Mouse (Mus musculus) embryo, embryonic 10 days (tissue): ENCODE results near the gene Armc10.
"Not testable (repeated sequence)": the region's sequence is repeated elsewhere in the genome, so short reads cannot be mapped to it uniquely, and the experiment has no call there.

ENCODE experiments used
- DNase-seq: peaks from one replicate; pipeline ENCODE4 v3.0.0-alpha.2; 2015; ENCODE audit warnings: low spot score

Gene Armc10

GRCm38 (mm10) chr5:21667191-21668137, 21.9 kb downstream of the Armc10 start:
- DNase-seq, result no peak

- no peak for DNase-seq
These were observed 23.7 kb downstream of the Armc10 start for GRCm38 (mm10) chr5:21669307-21669706.

- peak; percentile 47 for DNase-seq
These were observed 27.4 kb downstream of the Armc10 start for GRCm38 (mm10) chr5:21672812-21673635.

- DNase-seq, result no peak
These were observed 28.1 kb downstream of the Armc10 start for GRCm38 (mm10) chr5:21673742-21674141.

GRCm38 (mm10) chr5:21675019-21675418, 29.4 kb downstream of the Armc10 start:
- DNase-seq, result no peak

GRCm38 (mm10) chr5:21675494-21675893, 29.9 kb downstream of the Armc10 start:
- DNase-seq, result no peak

- DNase-seq, result no peak
These were observed 32.3 kb downstream of the Armc10 start for GRCm38 (mm10) chr5:21677939-21678338.

GRCm38 (mm10) chr5:21678363-21678762, 32.8 kb downstream of the Armc10 start:
- DNase-seq, result no peak

GRCm38 (mm10) chr5:21680029-21680428, 34.4 kb downstream of the Armc10 start:
- no peak for DNase-seq

- no peak for DNase-seq
These were observed 35.3 kb downstream of the Armc10 start for GRCm38 (mm10) chr5:21680940-21681339.

- DNase-seq, result no peak
These were observed 38.2 kb downstream of the Armc10 start for GRCm38 (mm10) chr5:21683811-21684210.

- DNase-seq, result no peak
These were observed 39.4 kb downstream of the Armc10 start for GRCm38 (mm10) chr5:21685001-21685400.

GRCm38 (mm10) chr5:21687042-21687441, 41.4 kb downstream of the Armc10 start:
- DNase-seq, result no peak

- DNase-seq, result no peak
These were observed 46.6 kb downstream of the Armc10 start for GRCm38 (mm10) chr5:21692230-21692629.

GRCm38 (mm10) chr5:21693372-21693870, 47.8 kb downstream of the Armc10 start:
- DNase-seq, result no peak

- DNase-seq, result no peak
These were observed 49.4 kb downstream of the Armc10 start for GRCm38 (mm10) chr5:21694854-21695490.

- not testable (repeated sequence) for DNase-seq
These were observed 53.9 kb downstream of the Armc10 start for GRCm38 (mm10) chr5:21699555-21699954.

- DNase-seq, result no peak
These were observed 54.7 kb downstream of the Armc10 start for GRCm38 (mm10) chr5:21700272-21700821.

GRCm38 (mm10) chr5:21700934-21701333, 55.3 kb downstream of the Armc10 start:
- DNase-seq, result no peak

GRCm38 (mm10) chr5:21701351-21702008, 55.9 kb downstream of the Armc10 start, which contains the start of gene Napepld:
Gene Napepld, minus strand, starts transcription at chr5:21701396.
- peak; percentile 98 for DNase-seq

GRCm38 (mm10) chr5:21702009-21702364, 56.4 kb downstream of the Armc10 start:
- DNase-seq, result no peak
